ENCODE assay signal across 24 mouse cellular contexts in genomic region chr12:81873345-81873744, GRCm38 (mm10).
"Had no signal": no experiment of that assay in that cellular context is flagged by ENCODE, and none has a peak within 500 bp of the region (broad histone marks: within the 10 kb centered on the region; RNA-seq: fewer than 3 reads in every experiment).

No protein-coding gene starts in this region.

- H3K27ac ChIP-seq: kidney, embryonic 15.5 days; left cerebral cortex, adult 2 months; limb, embryonic 12.5 days; limb, embryonic 15.5 days; liver, embryonic 14.5 days; macrophage; midbrain, embryonic 12.5 days; neural tube, embryonic 12.5 days; stomach, postnatal 0 days had no signal

- H3K27me3 ChIP-seq: kidney, embryonic 15.5 days; limb, embryonic 12.5 days; limb, embryonic 15.5 days; midbrain, embryonic 12.5 days; neural tube, embryonic 12.5 days had no signal

- H3K4me2 ChIP-seq: kidney, embryonic 15.5 days; limb, embryonic 12.5 days; limb, embryonic 15.5 days; liver, embryonic 11.5 days; lung, embryonic 14.5 days; midbrain, embryonic 12.5 days; neural tube, embryonic 12.5 days had no signal

- DNase-seq: kidney, adult 11 months; kidney, adult 8-10 months; kidney, postnatal 10 days; kidney, postnatal 36 days; layer of hippocampus, postnatal 36 days; left cerebral cortex, postnatal 4 days; liver, postnatal 0 days; lung, embryonic 14.5 days; right cerebral cortex, postnatal 4 days; thymus, adult 2 months; thymus, postnatal 14 days; thymus, postnatal 4 days had no signal

- H3K9ac ChIP-seq: kidney, embryonic 15.5 days; limb, embryonic 12.5 days; limb, embryonic 15.5 days; liver, embryonic 14.5 days; liver, postnatal 0 days; lung, embryonic 14.5 days; midbrain, embryonic 12.5 days; neural tube, embryonic 12.5 days had no signal

- H3K36me3 ChIP-seq: kidney, embryonic 15.5 days; limb, embryonic 12.5 days; limb, embryonic 15.5 days; neural tube, embryonic 12.5 days had no signal

- H3K4me3 ChIP-seq: kidney, embryonic 15.5 days; left cerebral cortex, adult 2 months; limb, embryonic 12.5 days; limb, embryonic 15.5 days; midbrain, embryonic 12.5 days; neural tube, embryonic 12.5 days had no signal

- H3K9me3 ChIP-seq: kidney, embryonic 15.5 days; limb, embryonic 12.5 days; limb, embryonic 15.5 days; midbrain, embryonic 12.5 days; neural tube, embryonic 12.5 days had no signal

- ATAC-seq: liver, postnatal 0 days; lung, postnatal 0 days; midbrain, embryonic 16.5 days had no signal
